21 mouse cellular contexts compared by ENCODE assay signal in the genomic region with DNA sequence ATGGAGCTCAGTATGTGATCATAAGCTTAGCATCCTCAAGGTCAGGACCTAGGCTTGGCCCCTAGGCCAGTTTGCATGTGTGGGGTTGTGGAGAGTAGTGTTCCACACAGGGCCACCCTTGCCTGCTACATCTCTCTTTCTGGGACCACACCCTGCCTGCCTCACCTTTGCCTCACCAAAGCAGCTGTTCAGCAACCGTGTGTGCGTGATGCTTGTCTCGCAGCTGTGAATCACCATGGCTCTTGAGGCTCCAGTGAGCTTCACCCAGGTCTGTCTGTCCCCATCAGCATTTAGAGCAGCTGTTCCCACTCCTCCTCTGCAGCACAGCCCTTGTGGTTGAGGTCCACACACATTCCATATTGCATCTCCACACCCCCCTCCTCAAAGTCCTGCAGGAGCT. TPM values are rescaled to one million over a fixed set of nuclear protein-coding genes. Genes with fewer than 3 reads are reported as not detected.
A peak's percentile ranks its signal among the peaks of the same experiment; 100 is the strongest.
DNase-seq lines count a peak whose midpoint lies in the region; TF ChIP-seq lines count a peak whose summit lies in the region.
"Had no signal": no experiment of that assay in that cellular context is flagged by ENCODE, and none has a peak within 500 bp of the region (broad histone marks: within the 10 kb centered on the region; RNA-seq: fewer than 3 reads in every experiment).

No protein-coding gene starts in this region.

- H3K4me2 ChIP-seq in myocyte (ENCODE audit: low read depth) = no peak overlapping the region
- H3K4me2 ChIP-seq: embryonic facial prominence, embryonic 12.5 days; forebrain, embryonic 13.5 days; forebrain, embryonic 15.5 days had no signal

- no peak overlapping the region for H3ac ChIP-seq in C2C12 (ENCODE audit: control insufficient read depth, insufficient read length, low read depth)
- H3ac ChIP-seq in myocyte (ENCODE audit: control insufficient read depth, insufficient read length) = no peak overlapping the region

- H3K9me3 ChIP-seq in heart, embryonic 10.5 days = peaks cover 2% of the 10 kb centered on the region; the same call in 1 of the 2 replicates
- H3K9me3 ChIP-seq: embryonic facial prominence, embryonic 10.5 days; embryonic facial prominence, embryonic 12.5 days; forebrain, embryonic 13.5 days; forebrain, embryonic 15.5 days had no signal

- H3K36me3 ChIP-seq in heart, embryonic 10.5 days = peaks cover 14% of the 10 kb centered on the region
- no peaks in the 10 kb centered on the region for H3K36me3 ChIP-seq in C2C12 (ENCODE audit: control insufficient read depth, insufficient read depth)
- H3K36me3 ChIP-seq in myocyte (ENCODE audit: control insufficient read depth, insufficient read depth) = no peaks in the 10 kb centered on the region
- H3K36me3 ChIP-seq: forebrain, embryonic 15.5 days had no signal

- peaks cover 50% of the 10 kb centered on the region for H3K4me1 ChIP-seq in heart, embryonic 10.5 days
- H3K4me1 ChIP-seq: forebrain, embryonic 13.5 days; forebrain, embryonic 15.5 days had no signal

- no peak overlapping the region for H3K4me3 ChIP-seq in heart, embryonic 10.5 days
- H3K4me3 ChIP-seq in C2C12 (ENCODE audit: insufficient read depth, poor library complexity, severe bottlenecking) (no peak overlapping the region), myocyte (no peak overlapping the region)
- H3K4me3 ChIP-seq: embryonic facial prominence, embryonic 10.5 days; embryonic facial prominence, embryonic 12.5 days; forebrain, embryonic 13.5 days; forebrain, embryonic 15.5 days had no signal

- intact Hi-C loops in heart, postnatal 14 days (cut with DNase I) = no loop called here

- TF ChIP-seq CTCF in C2C12 (IDR thresholded peaks at IDR 0.05; ENCODE audit: control insufficient read depth, insufficient read depth, insufficient read length) = no peak

- peaks cover 5% of the 10 kb centered on the region for H3K79me3 ChIP-seq in C2C12 (ENCODE audit: low read depth)

- 86% methylated on average over 3 of the region's 3 CpGs for WGBS in heart, embryonic 10.5 days

- TF ChIP-seq POLR2A in myocyte (IDR thresholded peaks at IDR 0.05; ENCODE audit: insufficient read length, low read depth) = no peak

- peak overlapping the region; percentile 31; the same call in 1 of the 2 replicates for H3K27ac ChIP-seq in heart, embryonic 10.5 days
- H3K27ac ChIP-seq: embryonic facial prominence, embryonic 10.5 days; embryonic facial prominence, embryonic 12.5 days; forebrain, embryonic 13.5 days; forebrain, embryonic 15.5 days had no signal

- H3K79me2 ChIP-seq in C2C12 (ENCODE audit: control insufficient read depth, insufficient read depth) (peaks cover 5% of the 10 kb centered on the region), myocyte (ENCODE audit: control insufficient read depth, insufficient read depth) (no peaks in the 10 kb centered on the region)

- no peaks in the 10 kb centered on the region for H3K27me3 ChIP-seq in heart, embryonic 10.5 days (ENCODE audit: insufficient read depth, poor library complexity, severe bottlenecking)
- H3K27me3 ChIP-seq in C2C12 (ENCODE audit: control insufficient read depth, insufficient read depth, insufficient read length) (no peaks in the 10 kb centered on the region), myocyte (ENCODE audit: control insufficient read depth, insufficient read depth, insufficient read length) (no peaks in the 10 kb centered on the region)
- H3K27me3 ChIP-seq: embryonic facial prominence, embryonic 12.5 days; forebrain, embryonic 13.5 days; forebrain, embryonic 15.5 days had no signal

- DNase-seq in heart, embryonic 10.5 days (ENCODE audit: low spot score) = no peak
- DNase-seq in heart, postnatal 14 days = no peak
- no peak for DNase-seq in lung, postnatal 36 days
- DNase-seq in gastrocnemius, postnatal 4 days (ENCODE audit: low spot score in 2 of 2) = no peak
- DNase-seq: adrenal gland, adult 2 months; adrenal gland, postnatal 10 days; adrenal gland, postnatal 25 days; B cell, adult 2 months; cerebellum, adult 11-12 months; cerebellum, adult 2 months; cerebellum, adult 9-10 months; cerebellum, postnatal 10 days; cerebellum, postnatal 25 days; forebrain, postnatal 0 days had no signal

TF ChIP-seq in C2C12, 6 proteins besides CTCF, POLR2A, EP300 and RAD21:
- TF ChIP-seq USF1 (IDR thresholded peaks at IDR 0.05; ENCODE audit: low read depth) (no peak), MYOD1 (IDR thresholded peaks at IDR 0.05; ENCODE audit: control insufficient read depth, insufficient read length, low read depth) (peak; percentile 97), MAX (IDR thresholded peaks at IDR 0.05) (no peak), MYOG (IDR thresholded peaks at IDR 0.05; ENCODE audit: control insufficient read depth, extremely low read depth, insufficient read length) (no peak)

TF ChIP-seq in myocyte, 11 proteins besides CTCF, POLR2A, EP300 and RAD21:
- TF ChIP-seq REST (IDR thresholded peaks at IDR 0.05; ENCODE audit: insufficient read depth, insufficient read length) (no peak), CEBPB (IDR thresholded peaks at IDR 0.05; ENCODE audit: insufficient read depth, poor library complexity, severe bottlenecking) (no peak), MYOD1 (IDR thresholded peaks at IDR 0.05; ENCODE audit: control insufficient read depth in 1 of 3, insufficient read length in 2 of 3, low read depth in 2 of 3) (peak in 2 of 3 experiments; percentile 95 to 98), TCF3 (IDR thresholded peaks at IDR 0.05; ENCODE audit: insufficient read length, low read depth) (peak; percentile 62), MYOG (IDR thresholded peaks at IDR 0.05; ENCODE audit: control insufficient read depth in 1 of 3, insufficient read depth in 1 of 3, insufficient read length in 2 of 3, low read depth in 2 of 3) (peak in 2 of 3 experiments; percentile 93 to 94), TCF12 (IDR thresholded peaks at IDR 0.05; ENCODE audit: insufficient read depth, poor library complexity, severe bottlenecking) (peak; percentile 46), USF1 (IDR thresholded peaks at IDR 0.05; ENCODE audit: low read depth) (no peak), MAX (IDR thresholded peaks at IDR 0.05; ENCODE audit: low read depth) (no peak), SRF (IDR thresholded peaks at IDR 0.05; ENCODE audit: control insufficient read depth, insufficient read length, low read depth) (no peak), POLR2AphosphoS2 (IDR thresholded peaks at IDR 0.05; ENCODE audit: insufficient read length, low read depth) (no peak)
TF ChIP-seq in myocyte: peak in this region for 4.

RNA-seq across cellular contexts. Expression of gene Col4a1, which starts 43.3 kb away (rescaled TPM):
- 143 and 257 TPM in 2 replicates for polyA plus RNA-seq in heart, embryonic 10.5 days (2016; fragmentation: Nextera tagmentation; extraction: Ambion mirVana)
- total RNA-seq in heart, postnatal 14 days (2021) = 1,000 to 10,000 TPM; 1,046 to 1,073 TPM
- polyA plus RNA-seq in C2C12 (2012; fragmentation: generic; extraction: Trizol) (74.7 TPM), myocyte (2012; fragmentation: generic; extraction: Trizol) (34.8 TPM)
- 1,000 to 10,000 TPM in 1 of 2 experiments, 100 to 1,000 TPM in 1; 969 to 1,074 TPM for total RNA-seq in gastrocnemius, postnatal 4 days (2021)
- total RNA-seq: MEL had no signal

RNA-seq across cellular contexts. Expression of gene Col4a2, which starts 43.3 kb away (rescaled TPM):
- 54.9 and 97.0 TPM in 2 replicates for polyA plus RNA-seq in heart, embryonic 10.5 days (2016; fragmentation: Nextera tagmentation; extraction: Ambion mirVana)
- 100 to 1,000 TPM; 570 to 571 TPM for total RNA-seq in heart, postnatal 14 days (2021)
- polyA plus RNA-seq in C2C12 (2012; fragmentation: generic; extraction: Trizol) (68.8 TPM), myocyte (2012; fragmentation: generic; extraction: Trizol) (47.3 TPM)
- 100 to 1,000 TPM; 480 to 481 TPM for total RNA-seq in gastrocnemius, postnatal 4 days (2021)
